Mouse (Mus musculus): ENCODE results near the gene Pink1.
"Not testable (repeated sequence)": the region's sequence is repeated elsewhere in the genome, so short reads cannot be mapped to it uniquely, and the experiment has no call there.

Pink1 gene

GRCm38 (mm10) chr4:138342048-138342447 is 15.9 kb upstream of the Pink1 start:
- DNase-seq (ENCODE audit: low spot score) = no peak

GRCm38 (mm10) chr4:138341393-138341792 is 15.3 kb upstream of the Pink1 start:
- DNase-seq (ENCODE audit: low spot score) = no peak

- DNase-seq (ENCODE audit: low spot score) = no peak
These were observed 13.9 kb upstream of the Pink1 start for GRCm38 (mm10) chr4:138339963-138340362.

GRCm38 (mm10) chr4:138337341-138337740 is 11.2 kb upstream of the Pink1 start:
- no peak for DNase-seq (ENCODE audit: low spot score)

- no peak for DNase-seq (ENCODE audit: low spot score)
These were observed 10.8 kb upstream of the Pink1 start for GRCm38 (mm10) chr4:138336876-138337275.

GRCm38 (mm10) chr4:138335648-138336047 is 9.5 kb upstream of the Pink1 start:
- DNase-seq (ENCODE audit: low spot score) = no peak

- no peak for DNase-seq (ENCODE audit: low spot score)
These were observed 8.9 kb upstream of the Pink1 start for GRCm38 (mm10) chr4:138335036-138335435.

GRCm38 (mm10) chr4:138333135-138333534 is 7.0 kb upstream of the Pink1 start:
- no peak for DNase-seq (ENCODE audit: low spot score)

GRCm38 (mm10) chr4:138331647-138332046 is 5.5 kb upstream of the Pink1 start:
- no peak for DNase-seq (ENCODE audit: low spot score)

- DNase-seq (ENCODE audit: low spot score) = no peak
These were observed 4.2 kb upstream of the Pink1 start for GRCm38 (mm10) chr4:138330264-138330671.

- no peak for DNase-seq (ENCODE audit: low spot score)
These were observed 1.9 kb upstream of the Pink1 start for GRCm38 (mm10) chr4:138327891-138328470.

- not testable (repeated sequence) for DNase-seq (ENCODE audit: low spot score)
These were observed 1.0 kb upstream of the Pink1 start for GRCm38 (mm10) chr4:138327155-138327554.

- DNase-seq (ENCODE audit: low spot score) = peak; percentile 83
These were observed 536 bp downstream of the Pink1 start for GRCm38 (mm10) chr4:138325466-138326076.

GRCm38 (mm10) chr4:138324451-138324850 is 1.7 kb downstream of the Pink1 start:
- DNase-seq (ENCODE audit: low spot score) = no peak

GRCm38 (mm10) chr4:138323753-138324152 is 2.4 kb downstream of the Pink1 start:
- DNase-seq (ENCODE audit: low spot score) = no peak

GRCm38 (mm10) chr4:138322692-138323091 is 3.4 kb downstream of the Pink1 start:
- no peak for DNase-seq (ENCODE audit: low spot score)

- no peak for DNase-seq (ENCODE audit: low spot score)
These were observed 4.6 kb downstream of the Pink1 start for GRCm38 (mm10) chr4:138321488-138321887.

- no peak for DNase-seq (ENCODE audit: low spot score)
These were observed 5.4 kb downstream of the Pink1 start for GRCm38 (mm10) chr4:138320711-138321110.

- no peak for DNase-seq (ENCODE audit: low spot score)
These were observed 6.6 kb downstream of the Pink1 start for GRCm38 (mm10) chr4:138319508-138319907.

GRCm38 (mm10) chr4:138318509-138319266 is 7.4 kb downstream of the Pink1 start:
- no peak for DNase-seq (ENCODE audit: low spot score)

- DNase-seq (ENCODE audit: low spot score) = no peak
These were observed 9.7 kb downstream of the Pink1 start for GRCm38 (mm10) chr4:138316369-138316768.

- DNase-seq (ENCODE audit: low spot score) = no peak
These were observed 10.3 kb downstream of the Pink1 start for GRCm38 (mm10) chr4:138315781-138316180.

GRCm38 (mm10) chr4:138313795-138314194 is 12.3 kb downstream of the Pink1 start:
- DNase-seq (ENCODE audit: low spot score) = no peak
